Mouse (Mus musculus) heart, embryonic 10.5 days (tissue): Measurements from ENCODE around the gene Oprl1. TPM values are rescaled to one million over a fixed set of nuclear protein-coding genes. Genes with fewer than 3 reads are reported as not detected.

Experiments used
- polyA plus RNA-seq: library from polyadenylated mRNA; unstranded; fragments of >200 nt; fragmentation: Nextera tagmentation; extraction: Ambion mirVana; gene quantifications from 2 replicates; pipeline ENCODE4 v1.2.1, GENCODE M21; 2016

The Oprl1 gene
- polyA plus RNA-seq, 1 experiment from 2014 or later: 6.6 TPM

Other genes starting within 250 kb of the Oprl1 start
- 0.11 TPM in 1 of 2 replicates, not detected in the other for gene Abhd16b, start 221.8 kb upstream of the Oprl1 start, polyA plus RNA-seq
- 130 and 162 TPM in 2 replicates for gene Tpd52l2, start 217.9 kb upstream of the Oprl1 start, polyA plus RNA-seq
- 87.2 and 97.0 TPM in 2 replicates for gene Dnajc5, start 194.5 kb upstream of the Oprl1 start, polyA plus RNA-seq
- gene Uckl1, start 130.1 kb upstream of the Oprl1 start, polyA plus RNA-seq: 67.3 and 83.6 TPM in 2 replicates
- 56.1 and 62.9 TPM in 2 replicates for gene Prpf6, start 123.1 kb upstream of the Oprl1 start, polyA plus RNA-seq
- gene Zfp512b, start 122.2 kb upstream of the Oprl1 start, polyA plus RNA-seq: 36.0 and 37.0 TPM in 2 replicates
- 15.0 and 16.6 TPM in 2 replicates for gene Samd10, start 115.8 kb upstream of the Oprl1 start, polyA plus RNA-seq
- 0.24 TPM in 1 of 2 replicates, not detected in the other for gene Gm29797, start 58.0 kb upstream of the Oprl1 start, polyA plus RNA-seq
- 22.1 and 25.0 TPM in 2 replicates for gene Sox18, start 43.4 kb upstream of the Oprl1 start, polyA plus RNA-seq
- 12.2 and 15.3 TPM in 2 replicates for gene Tcea2, start 34.7 kb upstream of the Oprl1 start, polyA plus RNA-seq
- gene Rgs19, start 21.0 kb upstream of the Oprl1 start, polyA plus RNA-seq: 56.4 and 67.7 TPM in 2 replicates
- not detected in 2 replicates for gene Lkaaear1, start 16.6 kb upstream of the Oprl1 start, polyA plus RNA-seq
- gene Myt1, start 48.3 kb downstream of the Oprl1 start, polyA plus RNA-seq: 0.05 and 0.14 TPM in 2 replicates
- gene Pcmtd2, start 122.8 kb downstream of the Oprl1 start, polyA plus RNA-seq: 22.7 and 22.9 TPM in 2 replicates
- 63.4 and 74.1 TPM in 2 replicates for gene Polr3k, start 149.3 kb downstream of the Oprl1 start, polyA plus RNA-seq